Mouse (Mus musculus): ENCODE data around the gene R3hdm1. TPM values are rescaled to one million over a fixed set of nuclear protein-coding genes. Genes with fewer than 3 reads are reported as not detected.

Gene R3hdm1
- polyA plus RNA-seq, 1 experiment from 2014 or later, result 74.4 TPM

DNA sequence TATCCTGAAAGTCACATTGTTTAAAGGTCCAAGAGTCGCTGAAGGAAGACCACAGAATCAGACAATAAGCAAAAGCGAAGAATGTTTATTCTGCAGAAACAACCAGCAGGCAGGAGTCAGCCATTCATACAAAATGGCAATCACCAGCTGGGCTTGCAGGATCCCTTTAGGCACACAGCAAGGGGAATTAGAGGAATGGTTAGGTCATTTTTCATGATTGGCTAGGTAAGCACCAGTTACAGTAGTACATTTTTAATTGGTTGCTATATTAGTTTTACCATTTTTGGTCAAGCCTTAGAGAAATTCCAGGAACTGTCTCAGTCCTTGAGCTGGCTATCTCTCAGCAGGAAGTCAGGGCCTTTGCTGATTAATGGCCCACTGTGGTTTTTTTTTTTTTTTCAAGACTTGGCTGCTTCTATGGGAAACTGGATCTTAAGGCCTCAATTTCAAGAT, 34.1 kb upstream of the R3hdm1 start:
- Histone ChIP-seq H3K9ac (no peak overlapping the region), H3K4me3 (ENCODE audit: low read depth, low read length) (no peak overlapping the region), H3K9me3 (ENCODE audit: low read depth, low read length) (no peaks in the 10 kb centered on the region), H3K27ac (ENCODE audit: low read depth) (peak overlapping the region; percentile 26; the same call in 1 of the 2 replicates), H3K27me3 (ENCODE audit: insufficient read depth, low read length) (no peaks in the 10 kb centered on the region), H3K4me2 (no peak overlapping the region), H3K4me1 (ENCODE audit: insufficient read depth) (no peaks in the 10 kb centered on the region), H3K36me3 (ENCODE audit: insufficient read depth) (no peaks in the 10 kb centered on the region)
- DNase-seq (peak; percentile 51), ATAC-seq (ENCODE audit: insufficient read depth) (peak; percentile 58; the same call in 1 of the 2 replicates)
- 50% methylated on average over 2 of the region's 2 CpGs for WGBS
- TF ChIP-seq CTCF (IDR thresholded peaks at IDR 0.05; ENCODE audit: low read depth), result no peak

DNA sequence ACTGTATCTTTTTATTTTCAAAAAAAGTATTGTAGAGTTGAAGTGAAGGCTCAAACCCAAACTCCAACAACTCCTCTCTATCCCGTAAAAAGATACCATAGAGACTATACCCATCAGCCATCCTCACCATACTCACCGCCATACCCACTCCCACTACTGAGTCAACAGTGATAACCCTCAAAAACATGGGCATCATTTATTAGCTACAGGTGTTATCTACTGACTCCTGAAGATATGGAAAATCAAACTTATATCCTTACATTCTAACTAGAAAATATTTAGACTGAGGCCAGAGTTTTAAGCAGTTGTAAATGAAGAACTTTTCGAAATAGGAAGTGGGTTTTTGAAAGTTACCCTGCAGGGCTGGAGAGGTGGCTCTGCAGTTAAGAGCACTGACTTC, 33.1 kb upstream of the R3hdm1 start:
- Histone ChIP-seq H3K4me1 (ENCODE audit: insufficient read depth) (no peaks in the 10 kb centered on the region), H3K4me2 (no peak overlapping the region), H3K27ac (ENCODE audit: low read depth) (no peak overlapping the region), H3K9me3 (ENCODE audit: low read depth, low read length) (no peaks in the 10 kb centered on the region), H3K36me3 (ENCODE audit: insufficient read depth) (no peaks in the 10 kb centered on the region), H3K4me3 (ENCODE audit: low read depth, low read length) (no peak overlapping the region), H3K27me3 (ENCODE audit: insufficient read depth, low read length) (no peaks in the 10 kb centered on the region), H3K9ac (no peak overlapping the region)
- TF ChIP-seq CTCF (IDR thresholded peaks at IDR 0.05; ENCODE audit: low read depth), result no peak
- no peak for DNase-seq
- WGBS, result 94% methylated on average over 3 of the region's 3 CpGs
- ATAC-seq (ENCODE audit: insufficient read depth), result no peak

DNA sequence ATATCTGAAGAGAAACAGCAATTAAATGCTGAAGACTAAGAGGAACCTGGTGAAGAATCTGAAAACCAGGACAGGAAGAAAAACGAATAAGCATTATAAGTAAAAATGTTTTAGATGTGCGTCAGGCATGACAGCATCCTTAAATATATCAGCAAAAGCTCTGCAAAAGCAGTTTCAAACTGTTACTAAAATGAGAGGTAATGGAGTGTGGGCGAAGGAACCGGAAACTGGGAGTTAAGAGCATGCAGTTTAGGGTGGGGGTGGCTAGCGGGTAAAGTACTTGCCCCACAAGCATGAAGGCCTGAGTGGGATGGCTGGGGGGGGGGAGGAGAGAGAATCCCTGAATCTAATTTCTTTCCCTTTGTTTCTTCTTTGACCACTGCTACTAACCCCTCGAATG, 30.1 kb upstream of the R3hdm1 start:
- ATAC-seq (ENCODE audit: insufficient read depth) (no peak), DNase-seq (no peak)
- Histone ChIP-seq H3K4me1 (ENCODE audit: insufficient read depth) (no peaks in the 10 kb centered on the region), H3K36me3 (ENCODE audit: insufficient read depth) (no peaks in the 10 kb centered on the region), H3K27ac (ENCODE audit: low read depth) (no peak overlapping the region), H3K27me3 (ENCODE audit: insufficient read depth, low read length) (no peaks in the 10 kb centered on the region), H3K9me3 (ENCODE audit: low read depth, low read length) (no peaks in the 10 kb centered on the region), H3K4me2 (no peak overlapping the region), H3K9ac (no peak overlapping the region), H3K4me3 (ENCODE audit: low read depth, low read length) (no peak overlapping the region)
- TF ChIP-seq CTCF (IDR thresholded peaks at IDR 0.05; ENCODE audit: low read depth), result no peak
- WGBS, result 93% methylated on average over 6 of the region's 6 CpGs

DNA sequence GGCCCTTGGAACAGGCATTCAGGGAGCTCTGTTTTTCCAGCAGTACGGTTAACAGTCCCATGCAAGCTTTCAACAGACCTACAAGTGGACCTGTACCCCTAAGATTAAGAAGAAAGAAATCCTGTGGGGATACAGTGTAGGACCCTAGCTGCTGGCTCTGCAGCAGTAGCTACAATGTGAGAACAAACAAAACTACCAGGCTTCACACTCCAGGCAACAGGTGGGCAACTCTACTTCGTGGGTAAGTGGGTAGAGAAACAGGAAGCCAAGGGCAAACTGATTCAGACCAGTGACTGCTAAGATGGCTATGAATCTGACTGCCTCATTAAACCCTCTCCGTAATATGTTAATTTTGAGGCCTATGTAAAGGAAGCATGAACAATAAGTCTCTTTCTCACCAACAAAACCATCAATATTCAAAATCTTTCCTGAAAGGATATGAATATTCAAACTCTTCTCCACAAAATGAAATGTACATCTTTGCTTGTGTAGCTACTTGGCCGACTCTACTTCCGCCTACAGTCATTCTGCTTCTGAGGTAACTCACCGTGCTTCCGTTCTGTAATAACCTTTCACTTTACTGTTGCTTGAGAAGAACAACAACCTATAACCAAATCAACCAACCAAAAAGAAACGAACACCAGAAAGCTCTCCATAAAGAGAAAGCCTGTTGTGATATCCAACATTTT, 26.2 kb upstream of the R3hdm1 start:
- 93% methylated on average over 8 of the region's 8 CpGs for WGBS

DNA sequence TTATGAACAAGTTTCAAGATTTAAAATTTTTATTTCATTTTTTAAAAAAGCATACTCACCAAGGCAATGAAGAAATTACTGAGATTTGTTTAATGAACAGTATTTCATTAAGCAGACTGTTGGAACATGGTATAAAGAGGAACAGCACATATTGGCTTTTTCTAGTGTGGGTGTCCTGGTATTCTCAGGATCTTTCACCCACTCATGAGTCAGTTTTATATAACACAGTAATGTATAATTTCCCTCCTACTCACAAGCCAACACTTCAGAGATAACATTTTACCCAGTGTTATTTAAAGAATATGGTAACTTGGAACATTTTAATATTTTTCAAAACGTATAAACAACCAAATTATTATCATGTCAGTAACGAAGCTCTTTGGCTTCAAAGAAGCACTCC, 25.3 kb upstream of the R3hdm1 start:
- 0 out of 2 replicates have a peak, but pooled peaks cover 2% of the 10 kb centered on the region for H3K36me3 ChIP-seq (ENCODE audit: insufficient read depth)
- ATAC-seq (ENCODE audit: insufficient read depth) (no peak), DNase-seq (no peak)
- H3K27me3 ChIP-seq (ENCODE audit: insufficient read depth, low read length), result no peaks in the 10 kb centered on the region
- WGBS, result 84% methylated on average over 2 of the region's 2 CpGs
- H3K9me3 ChIP-seq (ENCODE audit: low read depth, low read length), result no peaks in the 10 kb centered on the region
- H3K27ac ChIP-seq (ENCODE audit: low read depth), result no peak overlapping the region
- no peaks in the 10 kb centered on the region for H3K4me1 ChIP-seq (ENCODE audit: insufficient read depth)
- no peak for TF ChIP-seq CTCF (IDR thresholded peaks at IDR 0.05; ENCODE audit: low read depth)
- H3K4me2 ChIP-seq, result no peak overlapping the region
- no peak overlapping the region for H3K4me3 ChIP-seq (ENCODE audit: low read depth, low read length)
- no peak overlapping the region for H3K9ac ChIP-seq

More for the DNA sequence above, 26.2 kb upstream of the R3hdm1 start:
- H3K4me1 ChIP-seq (ENCODE audit: insufficient read depth), result no peaks in the 10 kb centered on the region
- no peak for TF ChIP-seq CTCF (IDR thresholded peaks at IDR 0.05; ENCODE audit: low read depth)
- no peak overlapping the region for H3K4me3 ChIP-seq (ENCODE audit: low read depth, low read length)
- no peak overlapping the region for H3K9ac ChIP-seq
- H3K27ac ChIP-seq (ENCODE audit: low read depth), result no peak overlapping the region
- no peaks in the 10 kb centered on the region for H3K27me3 ChIP-seq (ENCODE audit: insufficient read depth, low read length)
- DNase-seq (no peak), ATAC-seq (ENCODE audit: insufficient read depth) (no peak)
- H3K9me3 ChIP-seq (ENCODE audit: low read depth, low read length), result no peaks in the 10 kb centered on the region
- no peak overlapping the region for H3K4me2 ChIP-seq
- H3K36me3 ChIP-seq (ENCODE audit: insufficient read depth), result 0 out of 2 replicates have a peak, but pooled peaks cover 2% of the 10 kb centered on the region

DNA sequence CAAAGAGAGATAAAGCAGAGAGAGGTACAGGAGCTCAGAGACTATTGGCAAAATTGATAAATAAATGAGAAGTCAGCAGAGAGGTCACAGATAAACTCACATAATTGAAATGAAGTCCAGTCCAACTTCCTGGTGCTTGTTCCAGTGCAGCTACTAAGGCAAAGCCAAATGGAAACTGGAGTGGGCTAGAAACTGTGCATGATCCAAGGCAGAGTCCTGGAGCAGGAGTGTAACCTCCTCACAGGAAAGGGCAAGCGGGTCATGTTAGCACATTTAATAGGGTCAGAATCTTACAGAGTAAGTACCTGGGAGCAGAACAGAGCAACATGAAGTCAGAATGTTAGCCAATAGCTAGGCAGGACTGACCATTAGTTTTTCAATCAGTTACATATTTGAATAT, 24.5 kb upstream of the R3hdm1 start:
- no peaks in the 10 kb centered on the region for H3K9me3 ChIP-seq (ENCODE audit: low read depth, low read length)
- no peak overlapping the region for H3K4me3 ChIP-seq (ENCODE audit: low read depth, low read length)
- DNase-seq (no peak), ATAC-seq (ENCODE audit: insufficient read depth) (no peak)
- TF ChIP-seq CTCF (IDR thresholded peaks at IDR 0.05; ENCODE audit: low read depth), result no peak
- WGBS, result 91% methylated on average over 1 of the region's 1 CpGs
- no peak overlapping the region for H3K4me2 ChIP-seq
- H3K27ac ChIP-seq (ENCODE audit: low read depth), result no peak overlapping the region
- H3K36me3 ChIP-seq (ENCODE audit: insufficient read depth), result 0 out of 2 replicates have a peak, but pooled peaks cover 2% of the 10 kb centered on the region
- no peak overlapping the region for H3K9ac ChIP-seq
- no peaks in the 10 kb centered on the region for H3K4me1 ChIP-seq (ENCODE audit: insufficient read depth)
- no peaks in the 10 kb centered on the region for H3K27me3 ChIP-seq (ENCODE audit: insufficient read depth, low read length)

DNA sequence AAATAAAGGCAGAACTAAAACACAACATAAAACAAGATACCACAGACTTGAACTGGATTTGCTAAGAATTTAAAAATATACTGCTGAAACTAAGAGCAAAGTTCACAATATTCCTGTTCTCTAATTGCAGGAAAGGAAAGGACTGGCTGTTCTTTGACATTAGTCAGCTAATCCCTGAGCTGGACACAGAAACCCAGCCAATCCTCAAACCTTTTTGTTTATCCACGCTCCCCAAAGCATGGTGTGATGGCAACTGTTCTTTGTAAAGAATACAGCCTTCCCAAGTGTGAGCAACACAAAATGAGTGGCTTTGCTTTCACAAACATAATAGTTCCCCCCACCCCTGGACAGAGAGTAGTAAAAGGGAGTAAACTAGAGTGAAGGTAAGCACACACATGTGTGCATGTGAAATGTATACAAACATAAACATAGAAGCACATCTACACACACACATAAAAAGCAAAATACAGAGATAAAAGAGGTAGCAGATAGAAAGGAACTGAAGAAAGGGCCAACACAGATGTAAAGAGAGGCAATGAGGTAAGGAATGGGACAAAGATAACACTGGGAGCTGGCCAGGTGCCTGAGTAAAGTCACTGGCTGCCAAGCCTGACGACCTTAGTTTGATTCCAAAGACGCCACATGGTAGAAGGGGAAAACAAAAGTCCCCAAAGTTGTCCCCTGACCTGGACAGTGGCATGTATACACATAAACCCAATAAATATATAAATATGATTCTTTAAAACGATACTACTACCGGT, 22.0 kb upstream of the R3hdm1 start:
- H3K4me2 ChIP-seq, result no peak overlapping the region
- ATAC-seq (ENCODE audit: insufficient read depth), result no peak
- H3K27ac ChIP-seq (ENCODE audit: low read depth), result no peak overlapping the region
- H3K36me3 ChIP-seq (ENCODE audit: insufficient read depth), result 0 out of 2 replicates have a peak, but pooled peaks cover 2% of the 10 kb centered on the region
- no peaks in the 10 kb centered on the region for H3K27me3 ChIP-seq (ENCODE audit: insufficient read depth, low read length)
- no peak for TF ChIP-seq CTCF (IDR thresholded peaks at IDR 0.05; ENCODE audit: low read depth)
- no peaks in the 10 kb centered on the region for H3K9me3 ChIP-seq (ENCODE audit: low read depth, low read length)
- no peaks in the 10 kb centered on the region for H3K4me1 ChIP-seq (ENCODE audit: insufficient read depth)
- H3K4me3 ChIP-seq (ENCODE audit: low read depth, low read length), result no peak overlapping the region
- DNase-seq, result no peak
- 80% methylated on average over 5 of the region's 5 CpGs for WGBS
- H3K9ac ChIP-seq, result no peak overlapping the region
